In genomic region chr13:51816559-51817041, GRCm38 (mm10) we compare ENCODE assay signal across 9 mouse cellular contexts. TPM values are rescaled to one million over a fixed set of nuclear protein-coding genes. Genes with fewer than 3 reads are reported as not detected.
DNase-seq lines count a peak whose midpoint lies in the region; ATAC-seq and TF ChIP-seq lines count a peak whose summit lies in the region.
"Had no signal": no experiment of that assay in that cellular context is flagged by ENCODE, and none has a peak within 500 bp of the region (broad histone marks: within the 10 kb centered on the region; RNA-seq: fewer than 3 reads in every experiment).

No protein-coding gene starts in this region.

- peak; percentile 42; the same call in 1 of the 2 replicates for ATAC-seq in heart, embryonic 16.5 days (replicated peaks; ENCODE audit: extremely low read depth, insufficient read depth, low FRiP score)
- ATAC-seq in liver, embryonic 14.5 days (ENCODE audit: insufficient read depth), result peak; percentile 45; the same call in 1 of the 2 replicates

- no peak overlapping the region for H3K4me3 ChIP-seq in heart, embryonic 16.5 days (ENCODE audit: low read length)
- H3K4me3 ChIP-seq in liver, embryonic 14.5 days (ENCODE audit: insufficient read depth in 1 of 2, low read depth in 2 of 2, low read length in 2 of 2), result no peak overlapping the region

- H3K9me3 ChIP-seq in heart, embryonic 16.5 days (replicated peaks; ENCODE audit: control insufficient read depth, low read length), result no peaks in the 10 kb centered on the region
- H3K9me3 ChIP-seq in liver, embryonic 14.5 days (ENCODE audit: control insufficient read depth, low read length), result no peaks in the 10 kb centered on the region

- peak; percentile 19 for DNase-seq in gastrocnemius, postnatal 14 days
- DNase-seq in gastrocnemius, adult 18-20 months (ENCODE audit: low spot score), result no peak
- DNase-seq in cerebellum, adult 11 months, result peak; percentile 69
- no peak for DNase-seq in liver, embryonic 14.5 days (ENCODE audit: low read depth in 3 of 3, low spot score in 3 of 3)
- DNase-seq in retina, embryonic 14.5 days (ENCODE audit: low spot score), result no peak
- DNase-seq in c-Kit-positive CD71-positive TER-119-positive erythroid progenitor cells, embryonic 14.5 days (ENCODE audit: low spot score), result no peak
- no peak for DNase-seq in urinary bladder, adult 2 months (ENCODE audit: low spot score)

- no peaks in the 10 kb centered on the region for H3K27me3 ChIP-seq in heart, embryonic 16.5 days (ENCODE audit: control insufficient read depth, insufficient read depth, low read length)
- H3K27me3 ChIP-seq in liver, embryonic 14.5 days (ENCODE audit: control insufficient read depth, insufficient read depth, low read length), result no peaks in the 10 kb centered on the region
- H3K27me3 ChIP-seq: CH12.LX had no signal

- TF ChIP-seq EP300 in liver, embryonic 14.5 days (IDR thresholded peaks at IDR 0.05; ENCODE audit: low read depth), result no peak

- no peak for TF ChIP-seq CTCF in liver, embryonic 14.5 days (IDR thresholded peaks at IDR 0.05; ENCODE audit: low read depth)

- WGBS in heart, embryonic 16.5 days, result 63% methylated on average over 5 of the region's 5 CpGs
- WGBS in liver, embryonic 14.5 days (ENCODE audit: insufficient replicate concordance), result 64% methylated on average over 5 of the region's 5 CpGs

- H3K36me3 ChIP-seq in heart, embryonic 16.5 days (ENCODE audit: control insufficient read depth, insufficient read depth), result no peaks in the 10 kb centered on the region
- no peaks in the 10 kb centered on the region for H3K36me3 ChIP-seq in liver, embryonic 14.5 days (replicated peaks; ENCODE audit: control insufficient read depth, insufficient read depth, low read depth)

- H3K4me2 ChIP-seq in heart, embryonic 16.5 days (ENCODE audit: low read depth, low read length), result no peak overlapping the region
- H3K4me2 ChIP-seq in liver, embryonic 14.5 days (ENCODE audit: low read depth), result no peak overlapping the region

- H3K27ac ChIP-seq in heart, embryonic 16.5 days (ENCODE audit: low read length), result peak overlapping the region; percentile 64
- no peak overlapping the region for H3K27ac ChIP-seq in liver, embryonic 14.5 days

- H3K4me1 ChIP-seq in heart, embryonic 16.5 days (ENCODE audit: control insufficient read depth, insufficient read depth, low read length), result peaks cover 15% of the 10 kb centered on the region
- H3K4me1 ChIP-seq in liver, embryonic 14.5 days (replicated peaks; ENCODE audit: control insufficient read depth in 2 of 2, insufficient read depth in 2 of 2, low read length in 1 of 2), result peaks cover 0 to 13% of the 10 kb centered on the region in 2 experiments; a peak in 2 of 4 replicates

- no peak overlapping the region for H3K9ac ChIP-seq in heart, embryonic 16.5 days (ENCODE audit: low read length)
- H3K9ac ChIP-seq in liver, embryonic 14.5 days (replicated peaks), result no peak overlapping the region

- intact Hi-C loops in gastrocnemius, postnatal 14 days (cut with DNase I; ENCODE audit: low total_unique reads), result no loop called here

RNA-seq across cellular contexts. Expression of gene Sema4d, which starts 23.1 kb away (rescaled TPM):
- total RNA-seq in gastrocnemius, postnatal 14 days (2021), result 100 to 1,000 TPM; 126 to 130 TPM
- total RNA-seq in gastrocnemius, adult 18-20 months (2021), result 100 to 1,000 TPM; 118 to 125 TPM
- 17.6 and 22.5 TPM in 2 replicates for polyA plus RNA-seq in heart, embryonic 16.5 days (2015; fragmentation: Nextera tagmentation; extraction: Ambion mirVana)
- 4.2 and 4.7 TPM in 2 replicates for polyA plus RNA-seq in liver, embryonic 14.5 days (2012; rRNA removed)
- polyA plus RNA-seq in liver, embryonic 14.5 days (2014; fragmentation: Nextera tagmentation; extraction: Ambion mirVana), result 4.6 and 6.1 TPM in 2 replicates
- polyA plus RNA-seq in urinary bladder, adult 2 months (2012; rRNA removed), result 6.1 and 8.1 TPM in 2 replicates

RNA-seq across cellular contexts. Expression of gene Gadd45g, which starts 29.9 kb away (rescaled TPM):
- 10 to 100 TPM; 10.1 to 33.9 TPM for total RNA-seq in gastrocnemius, postnatal 14 days (2021)
- total RNA-seq in gastrocnemius, adult 18-20 months (2021), result 100 to 1,000 TPM in 1 of 2 experiments, 10 to 100 TPM in 1; 43.0 to 114 TPM
- 43.1 and 52.1 TPM in 2 replicates for polyA plus RNA-seq in heart, embryonic 16.5 days (2015; fragmentation: Nextera tagmentation; extraction: Ambion mirVana)
- 11.4 and 14.4 TPM in 2 replicates for polyA plus RNA-seq in liver, embryonic 14.5 days (2012; rRNA removed)
- polyA plus RNA-seq in liver, embryonic 14.5 days (2014; fragmentation: Nextera tagmentation; extraction: Ambion mirVana), result 12.7 and 14.5 TPM in 2 replicates
- 68.6 and 122 TPM in 2 replicates for polyA plus RNA-seq in urinary bladder, adult 2 months (2012; rRNA removed)

Comparison
In these comparisons a context has a peak if more than half of its experiments do, and no peak if none do; other contexts are left out.
1. DNase-seq: peak in gastrocnemius, postnatal 14 days (single experiment) and cerebellum, adult 11 months (single experiment); none in gastrocnemius, adult 18-20 months (single experiment), liver, embryonic 14.5 days (0 of 3), retina, embryonic 14.5 days (single experiment), c-Kit-positive CD71-positive TER-119-positive erythroid progenitor cells, embryonic 14.5 days (single experiment) and urinary bladder, adult 2 months (single experiment).